Mouse (Mus musculus) CD4-positive, CD25-positive, alpha-beta regulatory T cell, adult 9 weeks (primary cell): ENCODE data around the gene Kti12. TPM values are rescaled to one million over a fixed set of nuclear protein-coding genes. Genes with fewer than 3 reads are reported as not detected.

Source experiments
- polyA plus RNA-seq: library from polyadenylated mRNA; unstranded; fragments of 100-300 nt; shearing (Covaris generic); gene quantifications from one replicate; pipeline ENCODE4 v1.2.1, GENCODE M21; 2017

Gene Kti12
- 16.9 TPM for polyA plus RNA-seq

GRCm38 (mm10) chr4:108847715-108848504 lies at the start of gene Kti12:
TSS of gene Kti12 (plus strand) at chr4:108847785.

GRCm38 (mm10) chr4:108832916-108833827 lies 14.4 kb upstream of the Kti12 start, which contains the start of gene Btf3l4:
TSS of gene Btf3l4 (minus strand) at chr4:108833614.

GRCm38 (mm10) chr4:108834115-108834970 lies 13.2 kb upstream of the Kti12 start, which contains the start of gene Txndc12:
TSS of gene Txndc12 (plus strand) at chr4:108834601.

GRCm38 (mm10) chr4:108848505-108848848 lies 892 bp downstream of the Kti12 start, which contains the start of gene A730015C16Rik:
TSS of gene A730015C16Rik (minus strand) at chr4:108848619.

GRCm38 (mm10) chr4:108878963-108879822 lies 31.6 kb downstream of the Kti12 start, which contains the start of gene Rab3b:
TSS of gene Rab3b (plus strand) at chr4:108879063.

Other genes with a start within 250 kb of the Kti12 start
- gene Cc2d1b, start 227.8 kb upstream of the Kti12 start, polyA plus RNA-seq, result 104 TPM
- gene 3110021N24Rik, start 128.1 kb upstream of the Kti12 start, polyA plus RNA-seq, result not detected
- 0.46 TPM for gene Zfyve9, start 67.0 kb upstream of the Kti12 start, polyA plus RNA-seq
- 82.9 TPM for gene Btf3l4, start 14.2 kb upstream of the Kti12 start, polyA plus RNA-seq
- gene Txndc12, start 13.2 kb upstream of the Kti12 start, polyA plus RNA-seq, result 37.8 TPM
- 0.37 TPM for gene A730015C16Rik, start 834 bp downstream of the Kti12 start, polyA plus RNA-seq
- gene Rab3b, start 31.3 kb downstream of the Kti12 start, polyA plus RNA-seq, result not detected
- gene Nrd1, start 152.9 kb downstream of the Kti12 start, polyA plus RNA-seq, result 131 TPM